Mouse (Mus musculus): ENCODE measurements around the gene Nppa. TPM values are rescaled to one million over a fixed set of nuclear protein-coding genes. Genes with fewer than 3 reads are reported as not detected.
"Not testable (repeated sequence)": the region's sequence is repeated elsewhere in the genome, so short reads cannot be mapped to it uniquely, and the experiment has no call there.

Nppa gene
- polyA plus RNA-seq, 1 experiment, result not detected

DNA sequence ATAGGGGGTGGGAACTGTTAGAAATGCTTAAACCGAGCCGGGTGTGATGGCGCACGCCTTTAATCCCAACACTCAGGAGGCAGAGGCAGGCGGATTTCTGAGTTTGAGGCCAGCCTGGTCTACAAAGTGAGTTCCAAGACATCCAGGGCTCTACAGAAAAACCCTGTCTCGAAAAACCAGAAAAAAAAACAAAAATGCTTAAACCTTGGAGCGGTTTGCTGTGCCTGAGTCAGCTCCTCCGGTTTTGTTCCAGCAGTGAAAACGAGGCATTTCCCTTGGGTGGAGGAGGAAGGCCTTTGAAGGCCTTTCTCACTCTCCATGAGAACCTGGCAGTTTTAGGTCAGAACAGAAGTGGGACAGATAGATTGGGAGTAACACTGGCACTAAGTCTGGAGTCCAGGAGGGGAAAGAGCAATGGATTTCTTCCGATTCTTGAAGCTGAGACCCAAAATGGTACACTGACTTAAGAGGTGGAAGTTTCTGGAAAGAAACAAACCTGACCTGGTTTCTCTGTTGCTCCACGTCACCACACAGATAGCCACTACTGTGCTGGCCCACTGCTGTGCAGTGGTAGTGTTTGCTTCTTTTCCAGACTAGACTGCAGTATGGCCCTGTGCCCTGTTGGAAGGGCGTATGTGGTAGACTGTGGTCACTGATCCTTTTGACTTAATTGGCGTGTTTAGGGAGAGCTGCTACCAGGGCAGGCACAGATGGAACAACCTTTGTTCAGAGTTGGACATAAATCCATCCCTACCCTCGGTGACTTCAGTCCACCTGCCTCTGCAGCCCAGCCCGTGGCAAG lies 39.7 kb downstream of the Nppa start:
- H3K27me3 ChIP-seq (ENCODE audit: control insufficient read depth, insufficient read depth, low read length, poor library complexity, severe bottlenecking), result no peaks in the 10 kb centered on the region
- peaks cover 11% of the 10 kb centered on the region; the same call in 1 of the 2 replicates for H3K36me3 ChIP-seq (ENCODE audit: control insufficient read depth, insufficient read depth, low read length, poor library complexity, severe bottlenecking)
- peak overlapping the region; percentile 69 for H3K9ac ChIP-seq (ENCODE audit: low read depth, poor library complexity, severe bottlenecking)
- peak overlapping the region; percentile 86 for H3K4me3 ChIP-seq (ENCODE audit: low read depth, low read length)
- H3K4me1 ChIP-seq (ENCODE audit: control insufficient read depth, insufficient read depth, low read length), result peaks cover 7% of the 10 kb centered on the region
- no peaks in the 10 kb centered on the region for H3K9me3 ChIP-seq (replicated peaks; ENCODE audit: control insufficient read depth, insufficient read depth, low read length, poor library complexity, severe bottlenecking)
- TF ChIP-seq CTCF (IDR thresholded peaks at IDR 0.05; ENCODE audit: low read depth, low read length) (no peak), EP300 (IDR thresholded peaks at IDR 0.05; ENCODE audit: insufficient read depth, low read depth, low read length) (no peak), POLR2A (IDR thresholded peaks at IDR 0.05; ENCODE audit: insufficient read depth, low read length) (no peak)
- peak overlapping the region; percentile 31; the same call in 1 of the 2 replicates for H3K27ac ChIP-seq (ENCODE audit: insufficient read depth, low read length)

DNA sequence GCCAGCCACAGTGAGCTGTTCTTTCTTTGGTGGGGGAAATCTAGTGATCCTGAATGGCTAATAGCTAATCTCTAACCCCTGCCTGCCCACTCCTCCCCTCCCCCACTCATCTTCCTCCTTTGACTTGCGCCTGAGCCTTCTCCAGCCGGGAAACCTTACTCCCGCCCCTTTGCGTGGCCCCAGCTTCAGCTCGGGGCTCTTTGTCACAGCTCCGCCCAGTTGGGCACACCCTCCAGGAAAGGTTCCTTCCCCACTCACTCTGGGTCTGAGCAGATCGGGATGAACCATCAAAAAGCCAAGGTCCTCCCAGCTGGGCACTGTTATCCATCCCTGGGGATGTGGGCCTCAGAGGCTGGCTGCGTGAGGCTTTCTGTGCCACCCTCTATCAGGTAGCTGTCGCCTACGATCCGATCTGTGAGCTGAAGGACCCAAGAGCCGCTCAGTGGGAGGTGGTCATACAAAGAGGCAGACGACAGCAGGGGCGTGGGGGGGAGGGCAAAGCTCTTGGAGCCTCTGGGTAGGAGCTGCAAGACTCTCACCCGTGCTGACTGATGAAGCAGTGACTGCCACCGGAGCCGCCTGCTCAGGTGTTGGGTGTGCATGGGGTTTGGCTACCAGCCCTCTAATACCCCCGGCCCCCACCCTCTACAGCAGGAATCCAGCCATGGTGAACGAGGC lies 40.5 kb downstream of the Nppa start:
- Histone ChIP-seq H3K9ac (ENCODE audit: low read depth, poor library complexity, severe bottlenecking) (peak overlapping the region; percentile 69), H3K27me3 (ENCODE audit: control insufficient read depth, insufficient read depth, low read length, poor library complexity, severe bottlenecking) (no peaks in the 10 kb centered on the region), H3K27ac (ENCODE audit: insufficient read depth, low read length) (peak overlapping the region; percentile 31; the same call in 1 of the 2 replicates), H3K4me1 (ENCODE audit: control insufficient read depth, insufficient read depth, low read length) (peaks cover 7% of the 10 kb centered on the region), H3K36me3 (ENCODE audit: control insufficient read depth, insufficient read depth, low read length, poor library complexity, severe bottlenecking) (peaks cover 11% of the 10 kb centered on the region; the same call in 1 of the 2 replicates), H3K4me3 (ENCODE audit: low read depth, low read length) (peak overlapping the region; percentile 52), H3K9me3 (replicated peaks; ENCODE audit: control insufficient read depth, insufficient read depth, low read length, poor library complexity, severe bottlenecking) (no peaks in the 10 kb centered on the region)
- TF ChIP-seq POLR2A (IDR thresholded peaks at IDR 0.05; ENCODE audit: insufficient read depth, low read length), result no peak
- no peak for TF ChIP-seq CTCF (IDR thresholded peaks at IDR 0.05; ENCODE audit: low read depth, low read length)
- 0 out of 2 replicates have a peak, but pooled peaks have one; percentile 17 for TF ChIP-seq EP300 (IDR thresholded peaks at IDR 0.05; ENCODE audit: insufficient read depth, low read depth, low read length)

DNA sequence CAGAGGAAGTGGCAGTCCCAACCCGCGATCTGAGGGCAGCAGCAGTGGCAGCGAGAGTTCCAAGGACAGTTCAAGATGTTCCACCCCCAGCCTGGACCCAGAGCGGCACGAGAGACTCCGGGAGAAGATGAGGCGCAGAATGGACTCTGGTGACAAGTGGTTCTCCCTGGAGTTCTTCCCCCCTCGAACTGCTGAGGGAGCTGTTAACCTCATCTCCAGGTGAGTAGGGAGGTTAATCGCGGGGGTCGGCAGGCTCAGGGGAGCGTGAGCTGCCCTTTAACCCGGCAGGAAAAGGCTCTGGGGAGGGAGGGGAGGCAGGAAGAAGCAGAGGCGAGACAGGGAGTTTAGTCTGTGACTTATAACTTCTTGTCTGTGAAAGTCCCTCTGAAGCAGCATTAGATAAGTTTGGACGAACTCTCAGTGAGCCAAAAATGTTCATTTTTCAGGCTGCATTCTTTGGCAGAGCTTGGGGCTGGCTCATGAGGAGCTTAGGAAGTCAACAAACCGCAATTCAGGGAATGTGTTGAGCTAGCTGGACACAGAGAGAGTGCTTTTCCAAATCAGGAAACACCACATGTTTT lies 41.2 kb downstream of the Nppa start:
- Histone ChIP-seq H3K4me3 (ENCODE audit: low read depth, low read length) (peak overlapping the region; percentile 52), H3K9me3 (replicated peaks; ENCODE audit: control insufficient read depth, insufficient read depth, low read length, poor library complexity, severe bottlenecking) (no peaks in the 10 kb centered on the region), H3K4me1 (ENCODE audit: control insufficient read depth, insufficient read depth, low read length) (peaks cover 7% of the 10 kb centered on the region), H3K27me3 (ENCODE audit: control insufficient read depth, insufficient read depth, low read length, poor library complexity, severe bottlenecking) (no peaks in the 10 kb centered on the region), H3K36me3 (ENCODE audit: control insufficient read depth, insufficient read depth, low read length, poor library complexity, severe bottlenecking) (peaks cover 11% of the 10 kb centered on the region; the same call in 1 of the 2 replicates), H3K9ac (ENCODE audit: low read depth, poor library complexity, severe bottlenecking) (peak overlapping the region; percentile 69), H3K27ac (ENCODE audit: insufficient read depth, low read length) (no peak overlapping the region)
- TF ChIP-seq CTCF (IDR thresholded peaks at IDR 0.05; ENCODE audit: low read depth, low read length) (no peak), EP300 (IDR thresholded peaks at IDR 0.05; ENCODE audit: insufficient read depth, low read depth, low read length) (no peak), POLR2A (IDR thresholded peaks at IDR 0.05; ENCODE audit: insufficient read depth, low read length) (no peak)

DNA sequence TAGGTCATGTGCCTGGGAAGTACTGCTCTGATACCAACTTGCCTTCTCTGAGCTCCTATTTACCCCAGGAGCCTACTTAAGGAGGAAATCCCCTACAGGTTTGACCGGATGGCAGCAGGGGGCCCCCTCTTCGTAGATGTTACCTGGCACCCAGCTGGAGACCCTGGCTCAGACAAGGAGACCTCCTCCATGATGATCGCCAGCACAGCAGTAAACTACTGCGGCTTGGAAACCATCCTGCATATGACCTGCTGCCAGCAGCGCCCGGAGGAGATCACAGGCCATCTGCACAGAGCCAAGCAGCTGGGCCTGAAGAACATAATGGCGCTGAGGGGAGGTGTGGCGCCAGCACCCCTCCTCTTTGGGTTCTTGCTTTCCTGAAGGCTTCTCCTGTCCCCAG lies 42.8 kb downstream of the Nppa start:
- not testable (repeated sequence) for H3K27ac ChIP-seq (ENCODE audit: insufficient read depth, low read length); H3K9ac ChIP-seq (ENCODE audit: low read depth, poor library complexity, severe bottlenecking); H3K27me3 ChIP-seq (ENCODE audit: control insufficient read depth, insufficient read depth, low read length, poor library complexity, severe bottlenecking); H3K4me1 ChIP-seq (ENCODE audit: control insufficient read depth, insufficient read depth, low read length); H3K9me3 ChIP-seq (replicated peaks; ENCODE audit: control insufficient read depth, insufficient read depth, low read length, poor library complexity, severe bottlenecking); H3K4me3 ChIP-seq (ENCODE audit: low read depth, low read length)
- peaks cover 11% of the 10 kb centered on the region; the same call in 1 of the 2 replicates for H3K36me3 ChIP-seq (ENCODE audit: control insufficient read depth, insufficient read depth, low read length, poor library complexity, severe bottlenecking)

DNA sequence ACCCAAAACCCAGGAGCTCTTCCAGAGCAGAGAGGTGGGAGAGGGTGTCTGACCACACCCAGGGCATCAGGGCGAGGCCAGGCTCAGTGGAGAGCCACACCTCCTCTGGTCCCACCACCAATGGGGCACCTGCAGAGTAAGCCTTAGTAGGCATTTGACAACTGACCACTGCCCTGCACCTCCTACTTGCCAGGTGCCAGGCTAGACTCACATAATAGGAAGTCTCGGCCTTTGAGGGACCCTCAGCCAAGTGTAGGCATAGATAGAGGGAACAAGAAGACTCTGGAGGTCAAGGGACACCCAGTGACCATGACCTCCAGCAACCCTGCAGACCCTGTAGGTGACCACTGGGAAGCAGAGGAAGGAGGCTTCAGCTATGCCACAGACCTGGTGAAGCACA lies 43.6 kb downstream of the Nppa start:
- Histone ChIP-seq H3K9me3 (replicated peaks; ENCODE audit: control insufficient read depth, insufficient read depth, low read length, poor library complexity, severe bottlenecking) (no peaks in the 10 kb centered on the region), H3K27ac (ENCODE audit: insufficient read depth, low read length) (no peak overlapping the region), H3K4me1 (ENCODE audit: control insufficient read depth, insufficient read depth, low read length) (peaks cover 5% of the 10 kb centered on the region), H3K9ac (ENCODE audit: low read depth, poor library complexity, severe bottlenecking) (no peak overlapping the region), H3K36me3 (ENCODE audit: control insufficient read depth, insufficient read depth, low read length, poor library complexity, severe bottlenecking) (peaks cover 11% of the 10 kb centered on the region; the same call in 1 of the 2 replicates), H3K4me3 (ENCODE audit: low read depth, low read length) (no peak overlapping the region), H3K27me3 (ENCODE audit: control insufficient read depth, insufficient read depth, low read length, poor library complexity, severe bottlenecking) (no peaks in the 10 kb centered on the region)
- no peak for TF ChIP-seq CTCF (IDR thresholded peaks at IDR 0.05; ENCODE audit: low read depth, low read length)
- no peak for TF ChIP-seq EP300 (IDR thresholded peaks at IDR 0.05; ENCODE audit: insufficient read depth, low read depth, low read length)
- no peak for TF ChIP-seq POLR2A (IDR thresholded peaks at IDR 0.05; ENCODE audit: insufficient read depth, low read length)
